Mouse (Mus musculus) right cerebral cortex, postnatal 10 days (tissue): Measurements from ENCODE around the gene Tbc1d12.
A peak's percentile ranks its signal among the peaks of the same experiment; 100 is the strongest.
"Not testable (repeated sequence)": the region's sequence is repeated elsewhere in the genome, so short reads cannot be mapped to it uniquely, and the experiment has no call there.

ENCODE experiments used
- DNase-seq, 2 experiments: peaks; one replicate each; pipeline ENCODE4 v3.0.0; 2021; ENCODE audit warnings: low spot score in 2 of 2

Gene Tbc1d12

GRCm38 (mm10) chr19:38836438-38837170, at the start of gene Tbc1d12:
Gene Tbc1d12, plus strand, starts transcription at chr19:38836579.
- peak; percentile 91 to 92 for DNase-seq

GRCm38 (mm10) chr19:38787756-38788155, 48.6 kb upstream of the Tbc1d12 start:
- DNase-seq, result no peak

DNA sequence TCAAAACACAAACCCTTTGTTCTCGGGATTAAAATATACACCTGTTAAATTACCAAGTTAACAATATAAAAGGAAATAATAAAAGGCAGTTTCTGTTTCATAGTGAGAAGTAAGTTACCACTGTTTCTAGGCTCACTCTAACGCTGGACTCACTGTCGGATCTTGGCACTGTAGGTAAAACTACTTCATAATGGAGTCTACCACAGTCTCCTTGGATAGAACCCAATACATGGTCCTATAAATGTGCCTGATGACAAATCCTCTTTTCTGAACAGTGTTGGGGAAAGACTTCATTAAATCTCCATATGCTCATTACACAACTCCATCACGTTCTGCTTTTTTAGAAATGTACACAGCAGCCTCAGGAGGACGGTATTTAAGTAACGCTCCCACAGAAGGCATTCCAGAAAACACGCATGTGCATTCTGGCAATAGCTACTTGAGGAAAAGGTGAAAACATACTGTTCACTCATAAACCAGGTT, 42.8 kb upstream of the Tbc1d12 start:
- DNase-seq, result no peak

GRCm38 (mm10) chr19:38796546-38796945, 39.8 kb upstream of the Tbc1d12 start:
- no peak for DNase-seq

DNA sequence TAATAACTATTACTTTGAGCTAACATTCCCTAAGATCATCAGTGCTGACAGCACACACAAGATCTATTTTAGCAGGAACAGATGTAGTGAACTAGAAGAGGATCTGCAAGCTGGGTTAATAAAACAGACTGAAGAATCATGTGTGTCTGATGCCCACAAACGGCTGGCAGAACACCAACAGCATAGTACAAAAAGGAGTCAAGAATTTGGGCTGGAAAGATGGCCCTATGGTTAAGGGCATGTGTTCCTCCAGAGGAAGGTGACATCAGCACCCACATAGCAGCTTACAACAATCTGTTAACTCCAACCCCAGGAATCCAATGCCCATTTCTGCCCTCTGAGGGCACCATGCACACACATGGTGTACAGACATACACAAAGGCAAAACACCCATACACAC, 38.1 kb upstream of the Tbc1d12 start:
- peak; percentile 48 to 50 for DNase-seq

GRCm38 (mm10) chr19:38798801-38799200, 37.6 kb upstream of the Tbc1d12 start:
- DNase-seq, result peak; percentile 35 to 39

DNA sequence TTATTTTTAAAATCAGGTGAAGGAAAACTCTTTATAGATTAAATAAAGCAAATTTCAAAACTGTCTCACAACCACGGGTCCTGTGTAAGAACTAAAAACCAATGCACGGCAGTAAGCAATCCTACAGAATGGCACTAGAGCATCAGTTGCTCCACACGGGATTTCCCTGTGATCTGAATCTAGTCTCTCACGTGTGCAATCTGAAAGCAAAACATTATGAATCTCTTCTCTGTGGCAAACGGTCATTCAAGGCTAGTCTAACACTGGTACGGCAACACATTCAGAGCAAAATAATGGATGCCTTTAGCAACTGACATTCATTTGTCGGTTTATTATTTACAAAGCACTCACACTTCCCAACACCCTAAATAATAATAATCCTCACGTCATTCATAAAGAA, 18.2 kb upstream of the Tbc1d12 start:
- no peak for DNase-seq

DNA sequence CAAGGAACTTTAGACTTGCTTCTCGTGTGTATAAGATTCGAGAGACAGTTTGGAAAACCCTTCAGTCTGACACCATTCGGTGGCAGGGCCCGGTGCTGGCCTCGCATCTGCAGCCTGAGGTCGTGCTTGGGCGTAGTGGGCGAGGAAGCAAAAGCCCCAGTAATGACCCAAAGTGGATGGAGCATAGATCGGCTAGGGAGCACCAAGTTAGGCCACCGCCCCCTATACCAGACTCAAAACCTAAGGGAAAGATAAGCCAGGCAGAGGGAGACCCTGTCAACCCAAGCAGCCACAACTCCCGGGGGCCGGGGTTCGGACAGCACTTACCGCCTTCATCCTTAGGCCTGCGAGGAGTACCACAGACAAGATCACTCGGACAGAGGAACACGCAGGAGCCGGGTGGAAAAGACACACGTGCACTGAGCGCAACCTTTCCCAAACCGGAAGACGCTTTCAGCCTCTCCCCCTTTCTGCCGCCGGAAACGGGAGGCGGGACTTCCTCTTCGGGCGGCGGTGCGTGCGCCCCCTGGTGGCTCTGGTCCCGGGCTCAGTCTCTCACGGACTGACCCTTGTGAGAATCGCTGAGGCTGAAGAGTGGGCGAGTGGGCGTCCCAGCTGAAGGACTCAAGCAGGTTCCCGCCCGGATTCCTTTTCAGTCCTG, 17.5 kb upstream of the Tbc1d12 start, which contains the start of gene Noc3l:
TSS of gene Noc3l (minus strand) at position 472 of the 661 bp plus-strand sequence.
- peak; percentile 93 to 96 for DNase-seq

- no peak for DNase-seq
These were observed 17.0 kb upstream of the Tbc1d12 start for GRCm38 (mm10) chr19:38819427-38819802.

- DNase-seq, result no peak
These were observed 16.1 kb upstream of the Tbc1d12 start for GRCm38 (mm10) chr19:38820186-38820804.

DNA sequence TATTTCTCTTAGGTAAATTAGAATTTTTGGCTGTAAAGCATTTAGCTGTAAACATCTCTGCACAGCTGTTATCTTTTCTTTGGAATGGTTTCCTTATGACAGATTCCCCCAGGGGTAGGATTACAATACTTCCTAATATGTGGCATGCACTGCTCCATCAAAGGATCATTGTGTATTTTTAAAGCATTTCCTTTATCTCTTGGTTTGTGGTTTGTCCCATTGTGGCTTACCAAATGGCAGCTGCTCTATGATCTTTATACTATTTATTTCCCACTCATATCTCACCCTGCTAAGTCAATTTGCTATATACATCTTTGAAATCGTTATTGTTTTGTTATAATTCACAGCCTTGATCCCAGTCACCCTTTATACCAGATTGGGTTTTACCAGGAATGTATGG, 3.2 kb upstream of the Tbc1d12 start:
- no peak for DNase-seq

DNA sequence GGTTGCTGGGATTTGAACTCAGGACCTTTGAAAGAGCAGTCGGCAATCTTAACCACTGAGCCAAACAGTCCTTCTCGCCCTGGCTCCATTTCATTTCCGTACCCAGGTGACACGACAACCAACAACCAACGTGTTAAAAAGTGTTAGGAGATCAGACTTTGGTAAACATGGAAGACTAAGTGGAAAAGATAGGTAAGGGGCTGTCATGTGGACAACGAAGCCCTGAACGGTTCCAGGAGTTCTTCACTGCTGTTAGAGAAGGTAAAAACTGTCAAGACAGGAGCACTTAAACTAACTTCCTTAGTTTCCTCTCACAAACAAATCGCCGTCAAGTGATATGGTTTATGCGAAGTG, 318 bp upstream of the Tbc1d12 start:
- DNase-seq, result no peak

GRCm38 (mm10) chr19:38837171-38837641, 827 bp downstream of the Tbc1d12 start:
- peak; percentile 72 to 74 for DNase-seq

GRCm38 (mm10) chr19:38844817-38845216, 8.4 kb downstream of the Tbc1d12 start:
- no peak for DNase-seq

DNA sequence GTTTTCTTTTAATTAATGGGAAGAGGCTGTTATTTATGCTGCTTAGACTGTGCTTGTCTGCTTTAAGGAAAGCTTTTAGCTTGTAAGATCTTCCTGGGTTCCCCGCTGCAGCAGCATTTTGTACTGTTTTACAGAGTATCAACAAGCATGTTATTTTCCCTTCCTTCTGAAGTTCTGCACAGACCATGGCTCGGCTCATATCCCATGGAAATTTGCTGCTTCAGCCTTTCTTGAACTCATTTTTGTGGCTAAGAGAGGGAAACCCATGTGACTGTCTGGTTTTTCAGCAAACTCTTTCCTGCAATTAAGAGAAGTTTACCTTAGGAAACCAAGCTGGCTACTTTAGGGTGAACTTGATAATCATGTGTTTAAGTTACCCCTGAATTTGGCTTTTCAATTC, 10.0 kb downstream of the Tbc1d12 start:
- no peak for DNase-seq

- no peak for DNase-seq
These were observed 21.8 kb downstream of the Tbc1d12 start for GRCm38 (mm10) chr19:38858224-38858623.

DNA sequence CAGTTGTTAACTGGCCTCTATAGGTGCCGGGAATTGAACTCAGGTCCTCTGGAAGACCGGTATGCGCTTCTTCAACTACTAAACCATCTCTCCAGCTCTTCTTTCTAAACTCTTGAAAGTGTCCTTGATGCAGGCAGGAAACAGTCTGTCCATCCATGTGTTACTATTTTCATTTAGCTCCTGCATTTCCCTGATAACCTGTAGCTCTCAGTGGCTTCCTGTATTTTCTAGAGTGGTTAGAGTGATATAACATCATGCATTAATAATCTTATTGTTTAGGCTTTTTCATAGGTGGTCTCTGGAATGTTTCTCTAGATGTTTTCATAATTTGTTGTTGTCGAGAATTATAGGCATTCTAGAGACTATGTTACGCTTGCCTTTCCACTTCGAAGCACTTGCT, 26.1 kb downstream of the Tbc1d12 start:
- no peak for DNase-seq

DNA sequence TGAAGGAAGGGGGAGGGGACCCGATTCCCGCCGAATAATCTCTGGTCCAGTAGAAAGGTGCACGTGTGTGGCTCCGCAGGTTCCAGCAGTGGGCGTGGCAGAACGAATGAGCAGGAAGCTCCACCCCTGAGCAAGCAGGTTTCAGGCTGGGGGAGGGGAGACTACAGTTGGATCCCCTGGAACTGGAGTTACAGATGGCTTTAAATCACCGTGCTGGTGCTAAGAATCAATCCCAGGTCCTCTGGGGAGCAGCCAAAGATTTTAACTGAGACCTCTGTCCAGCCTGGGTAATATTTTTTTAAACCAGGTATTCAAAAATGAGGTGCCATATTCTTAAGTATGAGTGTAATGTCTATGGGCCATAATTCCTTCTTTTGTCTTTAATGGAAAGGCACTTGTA, 38.4 kb downstream of the Tbc1d12 start:
- DNase-seq, result not testable (repeated sequence)

DNA sequence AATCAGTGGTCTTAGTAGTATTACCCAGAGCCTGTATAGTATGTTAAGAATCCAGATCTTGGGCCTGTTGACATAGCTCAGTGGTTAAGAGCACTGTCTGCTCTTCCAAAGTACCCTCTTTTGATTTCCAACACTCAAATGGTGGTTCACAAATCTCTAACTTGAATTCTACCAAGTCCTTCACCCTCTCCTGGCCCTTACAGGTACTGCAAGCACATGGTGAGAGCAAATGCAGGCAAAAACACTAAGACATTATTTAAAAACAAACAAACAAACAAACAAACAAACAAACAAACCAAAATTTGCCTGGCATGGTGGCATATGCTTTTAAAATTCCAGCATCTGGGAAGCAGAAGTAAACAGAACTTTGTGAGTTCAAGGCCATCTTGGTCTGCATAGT, 43.9 kb downstream of the Tbc1d12 start:
- DNase-seq, result no peak

GRCm38 (mm10) chr19:38901146-38902135, 65.1 kb downstream of the Tbc1d12 start:
- peak; percentile 41 to 43 for DNase-seq

- no peak for DNase-seq
These were observed 66.1 kb downstream of the Tbc1d12 start for GRCm38 (mm10) chr19:38902501-38902900.
